Mouse (Mus musculus) lung, adult 2 months (tissue): ENCODE results near the gene Tmprss7.

Experiments used
- CTCF ChIP-seq: fragments of 200-500 bp; IDR thresholded peaks from 2 replicates; pipeline ENCODE4 v1.5.1; 2011; ENCODE audit warnings: mild to moderate bottlenecking, low read length, control low read depth; ENCODE audit not compliant: insufficient read depth
- POLR2A ChIP-seq: fragments of 200-500 bp; IDR thresholded peaks from 2 replicates; pipeline ENCODE4 v1.6.1; 2011; ENCODE audit warnings: low read depth, mild to moderate bottlenecking, control low read depth, low read length, borderline replicate concordance; ENCODE audit errors: extremely low read depth

GRCm38 (mm10) chr16:45695445-45696160, 2.1 kb upstream of the Tmprss7 start:
- no peak for TF ChIP-seq POLR2A
- no peak for TF ChIP-seq CTCF
